Mouse (Mus musculus): ENCODE data around the gene Selenbp2. TPM values are rescaled to one million over a fixed set of nuclear protein-coding genes. Genes with fewer than 3 reads are reported as not detected.
"Not testable (repeated sequence)": the region's sequence is repeated elsewhere in the genome, so short reads cannot be mapped to it uniquely, and the experiment has no call there.

Gene Selenbp2
- total and polyA plus RNA-seq, 2 experiments from 2014 or later = 3.7 to 42.5 TPM

- Histone ChIP-seq H3K4me1 (ENCODE audit: control insufficient read depth, insufficient read depth) (no peaks in the 10 kb centered on the region), H3K27me3 (ENCODE audit: control insufficient read depth, insufficient read depth, low read length) (no peaks in the 10 kb centered on the region), H3K27ac (ENCODE audit: low read depth) (no peak overlapping the region), H3K9ac (replicated peaks; ENCODE audit: low read depth, low read length) (no peak overlapping the region), H3K4me3 (ENCODE audit: low read depth, low read length) (no peak overlapping the region), H3K9me3 (replicated peaks; ENCODE audit: control insufficient read depth, low read length) (no peaks in the 10 kb centered on the region), H3K36me3 (replicated peaks; ENCODE audit: control insufficient read depth, insufficient read depth, low read length) (no peaks in the 10 kb centered on the region), H3K4me2 (ENCODE audit: low read depth, low read length) (no peak overlapping the region)
- no peak for DNase-seq (ENCODE audit: low spot score)
- TF ChIP-seq EP300 (IDR thresholded peaks at IDR 0.05; ENCODE audit: low read depth) = no peak
- TF ChIP-seq CTCF (IDR thresholded peaks at IDR 0.05; ENCODE audit: low read depth) = no peak
- 82% methylated on average over 16 of the region's 16 CpGs for WGBS
- ATAC-seq (ENCODE audit: insufficient read depth, low read depth) = no peak
Observed at GRCm38 (mm10) chr3:94680783-94681182, 12.6 kb upstream of the Selenbp2 start.

GRCm38 (mm10) chr3:94683646-94684045 lies 9.7 kb upstream of the Selenbp2 start:
- 75% methylated on average over 6 of the region's 6 CpGs for WGBS
- no peak overlapping the region for H3K4me2 ChIP-seq (ENCODE audit: low read depth, low read length)
- TF ChIP-seq EP300 (IDR thresholded peaks at IDR 0.05; ENCODE audit: low read depth) (no peak), CTCF (IDR thresholded peaks at IDR 0.05; ENCODE audit: low read depth) (no peak)

GRCm38 (mm10) chr3:94685989-94686772 lies 7.2 kb upstream of the Selenbp2 start:
- not testable (repeated sequence) for H3K4me1 ChIP-seq (ENCODE audit: control insufficient read depth, insufficient read depth); H3K4me2 ChIP-seq (ENCODE audit: low read depth, low read length); H3K27ac ChIP-seq (ENCODE audit: low read depth); H3K9ac ChIP-seq (replicated peaks; ENCODE audit: low read depth, low read length); H3K9me3 ChIP-seq (replicated peaks; ENCODE audit: control insufficient read depth, low read length); H3K4me3 ChIP-seq (ENCODE audit: low read depth, low read length); DNase-seq (ENCODE audit: low spot score); H3K36me3 ChIP-seq (replicated peaks; ENCODE audit: control insufficient read depth, insufficient read depth, low read length); H3K27me3 ChIP-seq (ENCODE audit: control insufficient read depth, insufficient read depth, low read length); ATAC-seq (ENCODE audit: insufficient read depth, low read depth)
- WGBS = 80% methylated on average over 8 of the region's 8 CpGs

More at GRCm38 (mm10) chr3:94683646-94684045, 9.7 kb upstream of the Selenbp2 start:
- no peaks in the 10 kb centered on the region for H3K27me3 ChIP-seq (ENCODE audit: control insufficient read depth, insufficient read depth, low read length)
- no peaks in the 10 kb centered on the region for H3K9me3 ChIP-seq (replicated peaks; ENCODE audit: control insufficient read depth, low read length)
- no peak overlapping the region for H3K27ac ChIP-seq (ENCODE audit: low read depth)
- no peak overlapping the region for H3K9ac ChIP-seq (replicated peaks; ENCODE audit: low read depth, low read length)
- no peak for DNase-seq (ENCODE audit: low spot score)
- ATAC-seq (ENCODE audit: insufficient read depth, low read depth) = no peak
- H3K4me3 ChIP-seq (ENCODE audit: low read depth, low read length) = no peak overlapping the region
- no peaks in the 10 kb centered on the region for H3K4me1 ChIP-seq (ENCODE audit: control insufficient read depth, insufficient read depth)
- no peaks in the 10 kb centered on the region for H3K36me3 ChIP-seq (replicated peaks; ENCODE audit: control insufficient read depth, insufficient read depth, low read length)

- H3K4me2 ChIP-seq (ENCODE audit: low read depth, low read length); H3K36me3 ChIP-seq (replicated peaks; ENCODE audit: control insufficient read depth, insufficient read depth, low read length); H3K4me3 ChIP-seq (ENCODE audit: low read depth, low read length); DNase-seq (ENCODE audit: low spot score); H3K9me3 ChIP-seq (replicated peaks; ENCODE audit: control insufficient read depth, low read length); H3K9ac ChIP-seq (replicated peaks; ENCODE audit: low read depth, low read length); H3K27ac ChIP-seq (ENCODE audit: low read depth); H3K4me1 ChIP-seq (ENCODE audit: control insufficient read depth, insufficient read depth); ATAC-seq (ENCODE audit: insufficient read depth, low read depth); H3K27me3 ChIP-seq (ENCODE audit: control insufficient read depth, insufficient read depth, low read length): not testable (repeated sequence)
- WGBS = 70% methylated on average over 3 of the region's 3 CpGs
Observed at GRCm38 (mm10) chr3:94688698-94689097, 4.7 kb upstream of the Selenbp2 start.

GRCm38 (mm10) chr3:94689195-94689594 lies 4.2 kb upstream of the Selenbp2 start:
- H3K27ac ChIP-seq (ENCODE audit: low read depth); H3K36me3 ChIP-seq (replicated peaks; ENCODE audit: control insufficient read depth, insufficient read depth, low read length); H3K4me2 ChIP-seq (ENCODE audit: low read depth, low read length); H3K9me3 ChIP-seq (replicated peaks; ENCODE audit: control insufficient read depth, low read length); ATAC-seq (ENCODE audit: insufficient read depth, low read depth); H3K4me3 ChIP-seq (ENCODE audit: low read depth, low read length); H3K27me3 ChIP-seq (ENCODE audit: control insufficient read depth, insufficient read depth, low read length); H3K9ac ChIP-seq (replicated peaks; ENCODE audit: low read depth, low read length); DNase-seq (ENCODE audit: low spot score); H3K4me1 ChIP-seq (ENCODE audit: control insufficient read depth, insufficient read depth): not testable (repeated sequence)
- 41% methylated on average over 1 of the region's 1 CpGs for WGBS

GRCm38 (mm10) chr3:94690162-94690561 lies 3.2 kb upstream of the Selenbp2 start:
- WGBS = 57% methylated on average over 6 of the region's 6 CpGs
- not testable (repeated sequence) for H3K4me2 ChIP-seq (ENCODE audit: low read depth, low read length); DNase-seq (ENCODE audit: low spot score); H3K27me3 ChIP-seq (ENCODE audit: control insufficient read depth, insufficient read depth, low read length); H3K9me3 ChIP-seq (replicated peaks; ENCODE audit: control insufficient read depth, low read length); H3K4me1 ChIP-seq (ENCODE audit: control insufficient read depth, insufficient read depth); ATAC-seq (ENCODE audit: insufficient read depth, low read depth); H3K27ac ChIP-seq (ENCODE audit: low read depth); H3K4me3 ChIP-seq (ENCODE audit: low read depth, low read length); H3K36me3 ChIP-seq (replicated peaks; ENCODE audit: control insufficient read depth, insufficient read depth, low read length); H3K9ac ChIP-seq (replicated peaks; ENCODE audit: low read depth, low read length)

Data from heart, postnatal 0 days (tissue).